22 mouse cellular contexts compared by ENCODE assay signal in the genomic region with DNA sequence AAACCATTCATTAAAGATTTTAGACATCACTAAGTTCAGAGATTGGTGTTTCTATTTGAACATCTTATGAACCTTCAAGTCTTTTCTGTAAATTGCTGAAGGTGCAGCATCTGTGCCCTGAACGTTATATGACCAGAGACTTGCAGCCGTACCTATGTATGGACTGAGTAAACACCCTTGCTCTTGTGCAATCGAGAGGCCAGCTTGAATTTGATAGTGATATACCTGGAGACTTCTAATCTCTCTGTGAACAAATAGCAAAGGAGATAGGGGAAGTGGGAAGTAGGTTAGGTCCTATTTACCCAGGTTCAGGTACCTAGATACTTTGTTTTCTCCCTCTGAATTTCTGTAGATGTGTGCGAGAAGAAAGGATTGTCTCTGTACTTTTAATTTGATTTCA.
DNase-seq lines count a peak whose midpoint lies in the region; ATAC-seq and TF ChIP-seq lines count a peak whose summit lies in the region.
"Had no signal": no experiment of that assay in that cellular context is flagged by ENCODE, and none has a peak within 500 bp of the region (broad histone marks: within the 10 kb centered on the region; RNA-seq: fewer than 3 reads in every experiment).

No protein-coding gene starts in this region.

- no peak overlapping the region for H3K9ac ChIP-seq in intestine, embryonic 16.5 days (ENCODE audit: low read depth, low read length)
- no peak overlapping the region for H3K9ac ChIP-seq in stomach, embryonic 15.5 days
- H3K9ac ChIP-seq in stomach, postnatal 0 days (ENCODE audit: low read length) = no peak overlapping the region
- H3K9ac ChIP-seq in kidney, embryonic 14.5 days (ENCODE audit: low read depth, low read length) = no peak overlapping the region
- H3K9ac ChIP-seq: embryonic facial prominence, embryonic 13.5 days; embryonic facial prominence, embryonic 15.5 days; forebrain, embryonic 12.5 days had no signal

- no peaks in the 10 kb centered on the region for H3K4me1 ChIP-seq in intestine, embryonic 16.5 days (ENCODE audit: control insufficient read depth, insufficient read depth, low read length)
- no peaks in the 10 kb centered on the region for H3K4me1 ChIP-seq in stomach, embryonic 15.5 days
- no peaks in the 10 kb centered on the region for H3K4me1 ChIP-seq in stomach, postnatal 0 days (replicated peaks; ENCODE audit: control insufficient read depth, insufficient read depth)
- H3K4me1 ChIP-seq in kidney, embryonic 14.5 days (ENCODE audit: control insufficient read depth, insufficient read depth, low read length) = no peaks in the 10 kb centered on the region
- H3K4me1 ChIP-seq: embryonic facial prominence, embryonic 13.5 days; embryonic facial prominence, embryonic 15.5 days; forebrain, embryonic 10.5 days; forebrain, embryonic 12.5 days had no signal

- H3K36me3 ChIP-seq in intestine, embryonic 16.5 days (ENCODE audit: control insufficient read depth, insufficient read depth, low read length) = no peaks in the 10 kb centered on the region
- no peaks in the 10 kb centered on the region for H3K36me3 ChIP-seq in stomach, embryonic 15.5 days
- no peaks in the 10 kb centered on the region for H3K36me3 ChIP-seq in stomach, postnatal 0 days (ENCODE audit: control insufficient read depth, insufficient read depth, low read length)
- H3K36me3 ChIP-seq in kidney, embryonic 14.5 days (ENCODE audit: control insufficient read depth, insufficient read depth, low read length) = no peaks in the 10 kb centered on the region
- H3K36me3 ChIP-seq: embryonic facial prominence, embryonic 13.5 days; embryonic facial prominence, embryonic 15.5 days; forebrain, embryonic 10.5 days; forebrain, embryonic 12.5 days had no signal

- H3K9me3 ChIP-seq in intestine, embryonic 16.5 days (ENCODE audit: control insufficient read depth, low read length) = no peaks in the 10 kb centered on the region
- H3K9me3 ChIP-seq in stomach, embryonic 15.5 days = no peaks in the 10 kb centered on the region
- H3K9me3 ChIP-seq in stomach, postnatal 0 days (ENCODE audit: control insufficient read depth, low read length) = no peaks in the 10 kb centered on the region
- no peaks in the 10 kb centered on the region for H3K9me3 ChIP-seq in kidney, embryonic 14.5 days (ENCODE audit: control insufficient read depth, low read length)
- H3K9me3 ChIP-seq: embryonic facial prominence, embryonic 13.5 days; embryonic facial prominence, embryonic 15.5 days; forebrain, embryonic 10.5 days; forebrain, embryonic 12.5 days had no signal

- ATAC-seq in intestine, embryonic 16.5 days = peak; percentile 76
- ATAC-seq in stomach, embryonic 15.5 days (ENCODE audit: insufficient read depth, low FRiP score, low read depth) = peak; percentile 88
- ATAC-seq in stomach, postnatal 0 days (ENCODE audit: low FRiP score, low TSS enrichment) = peak; percentile 72
- ATAC-seq in kidney, embryonic 14.5 days (ENCODE audit: low FRiP score, low TSS enrichment) = no peak
- ATAC-seq: forebrain, embryonic 14.5 days; forebrain, embryonic 16.5 days had no signal

- WGBS in intestine, embryonic 16.5 days = 53% methylated on average over 4 of the region's 4 CpGs
- WGBS in stomach, embryonic 15.5 days = 63% methylated on average over 4 of the region's 4 CpGs
- WGBS in stomach, postnatal 0 days = 48% methylated on average over 4 of the region's 4 CpGs
- 91% methylated on average over 4 of the region's 4 CpGs for WGBS in kidney, embryonic 14.5 days

- DNase-seq in stomach, postnatal 0 days (ENCODE audit: low spot score) = peak; percentile 19
- no peak for DNase-seq in urinary bladder, adult 18-20 months (ENCODE audit: low spot score in 2 of 2)
- DNase-seq: adrenal gland, adult 2 months; adrenal gland, postnatal 10 days; adrenal gland, postnatal 25 days; cerebellum, adult 11 months; cerebellum, adult 18-20 months; cerebellum, adult 8-10 months; cerebellum, adult 9-11 months; cerebellum, postnatal 14 days; cerebellum, postnatal 36 days; embryo, embryonic 11 days had no signal

- no peak overlapping the region for H3K4me3 ChIP-seq in intestine, embryonic 16.5 days (ENCODE audit: low read length)
- H3K4me3 ChIP-seq in stomach, embryonic 15.5 days (replicated peaks) = no peak overlapping the region
- no peak overlapping the region for H3K4me3 ChIP-seq in stomach, postnatal 0 days (ENCODE audit: low read depth, low read length)
- no peak overlapping the region for H3K4me3 ChIP-seq in kidney, embryonic 14.5 days (ENCODE audit: low read length)
- H3K4me3 ChIP-seq: embryonic facial prominence, embryonic 13.5 days; embryonic facial prominence, embryonic 15.5 days; erythroblast, embryonic 14.5 days; forebrain, embryonic 10.5 days; forebrain, embryonic 12.5 days had no signal

- no peak overlapping the region for H3K27ac ChIP-seq in intestine, embryonic 16.5 days (ENCODE audit: low read length)
- no peak overlapping the region for H3K27ac ChIP-seq in stomach, embryonic 15.5 days
- no peak overlapping the region for H3K27ac ChIP-seq in stomach, postnatal 0 days (replicated peaks)
- H3K27ac ChIP-seq in kidney, embryonic 14.5 days (ENCODE audit: low read depth, low read length) = no peak overlapping the region
- H3K27ac ChIP-seq: embryonic facial prominence, embryonic 13.5 days; embryonic facial prominence, embryonic 15.5 days; forebrain, embryonic 10.5 days; forebrain, embryonic 12.5 days had no signal

- no peak overlapping the region for H3K4me2 ChIP-seq in intestine, embryonic 16.5 days (ENCODE audit: low read depth, low read length)
- H3K4me2 ChIP-seq in stomach, embryonic 15.5 days = no peak overlapping the region
- H3K4me2 ChIP-seq in stomach, postnatal 0 days (replicated peaks; ENCODE audit: low read depth) = no peak overlapping the region
- no peak overlapping the region for H3K4me2 ChIP-seq in kidney, embryonic 14.5 days (replicated peaks; ENCODE audit: low read depth, low read length)
- H3K4me2 ChIP-seq: embryonic facial prominence, embryonic 13.5 days; embryonic facial prominence, embryonic 15.5 days; forebrain, embryonic 12.5 days had no signal

- no peak for TF ChIP-seq EP300 in stomach, postnatal 0 days (optimal IDR thresholded peaks at IDR 0.05)

- no peak for TF ChIP-seq CTCF in stomach, postnatal 0 days (IDR thresholded peaks at IDR 0.05; ENCODE audit: low read depth)

- H3K27me3 ChIP-seq in intestine, embryonic 16.5 days (replicated peaks; ENCODE audit: control insufficient read depth, insufficient read depth, low read length) = no peaks in the 10 kb centered on the region
- H3K27me3 ChIP-seq in stomach, embryonic 15.5 days (replicated peaks) = no peaks in the 10 kb centered on the region
- H3K27me3 ChIP-seq in stomach, postnatal 0 days (ENCODE audit: control insufficient read depth, insufficient read depth, low read length) = no peaks in the 10 kb centered on the region
- H3K27me3 ChIP-seq in kidney, embryonic 14.5 days (ENCODE audit: control insufficient read depth, insufficient read depth, low read length) = no peaks in the 10 kb centered on the region
- H3K27me3 ChIP-seq: embryonic facial prominence, embryonic 13.5 days; embryonic facial prominence, embryonic 15.5 days; forebrain, embryonic 12.5 days had no signal
